23 mouse cellular contexts compared by ENCODE assay signal in genomic region chr9:42158652-42159051, GRCm38 (mm10). TPM values are rescaled to one million over a fixed set of nuclear protein-coding genes. Genes with fewer than 3 reads are reported as not detected.
DNase-seq lines count a peak whose midpoint lies in the region; ATAC-seq and TF ChIP-seq lines count a peak whose summit lies in the region.
"Had no signal": no experiment of that assay in that cellular context is flagged by ENCODE, and none has a peak within 500 bp of the region (broad histone marks: within the 10 kb centered on the region; RNA-seq: fewer than 3 reads in every experiment).

No protein-coding gene starts in this region.

- peak; percentile 40 for DNase-seq in lung, postnatal 0 days (ENCODE audit: low spot score)
- no peak for DNase-seq in lung, adult 18-20 months
- DNase-seq in naive thymus-derived CD4-positive, alpha-beta T cell, adult 2 months (ENCODE audit: low read depth), result peak; percentile 72
- DNase-seq in thymus, postnatal 36 days, result peak; percentile 7 to 10
- no peak for DNase-seq in yolk sac, embryonic 10.5 days (ENCODE audit: low spot score)
- no peak for DNase-seq in heart, embryonic 10.5 days (ENCODE audit: low spot score)
- no peak for DNase-seq in embryonic facial prominence, embryonic 10.5 days (ENCODE audit: low spot score)
- DNase-seq: adrenal gland, adult 2 months; cerebellum, adult 18-20 months; cerebellum, postnatal 36 days; forebrain, postnatal 0 days; heart, postnatal 36 days; kidney, adult 9 months; layer of hippocampus, postnatal 36 days; liver; lung, adult 2 months; midbrain, embryonic 14.5 days had no signal

- H3K4me3 ChIP-seq in lung, postnatal 0 days (ENCODE audit: low read depth, low read length), result no peak overlapping the region
- no peak overlapping the region for H3K4me3 ChIP-seq in heart, embryonic 10.5 days
- no peak overlapping the region for H3K4me3 ChIP-seq in embryonic facial prominence, embryonic 10.5 days
- H3K4me3 ChIP-seq: embryonic facial prominence, embryonic 12.5 days had no signal

- no peak for TF ChIP-seq CTCF in lung, postnatal 0 days (IDR thresholded peaks at IDR 0.05)

- H3K27me3 ChIP-seq in lung, postnatal 0 days (replicated peaks; ENCODE audit: insufficient read depth, low read length), result no peaks in the 10 kb centered on the region
- no peaks in the 10 kb centered on the region for H3K27me3 ChIP-seq in heart, embryonic 10.5 days (ENCODE audit: insufficient read depth, poor library complexity, severe bottlenecking)
- no peaks in the 10 kb centered on the region for H3K27me3 ChIP-seq in embryonic facial prominence, embryonic 10.5 days (replicated peaks; ENCODE audit: low read depth, poor library complexity, severe bottlenecking)
- H3K27me3 ChIP-seq: embryonic facial prominence, embryonic 12.5 days had no signal

- no peaks in the 10 kb centered on the region for H3K4me1 ChIP-seq in lung, postnatal 0 days (ENCODE audit: insufficient read depth, low read depth, low read length)
- peaks cover 2% of the 10 kb centered on the region; the same call in 1 of the 2 replicates for H3K4me1 ChIP-seq in heart, embryonic 10.5 days
- no peaks in the 10 kb centered on the region for H3K4me1 ChIP-seq in embryonic facial prominence, embryonic 10.5 days
- H3K4me1 ChIP-seq: embryonic facial prominence, embryonic 12.5 days had no signal

- H3K36me3 ChIP-seq in lung, postnatal 0 days (ENCODE audit: insufficient read depth, low read length), result no peaks in the 10 kb centered on the region
- H3K36me3 ChIP-seq in heart, embryonic 10.5 days, result no peaks in the 10 kb centered on the region
- H3K36me3 ChIP-seq in embryonic facial prominence, embryonic 10.5 days (replicated peaks), result no peaks in the 10 kb centered on the region
- H3K36me3 ChIP-seq: embryonic facial prominence, embryonic 12.5 days; G1E had no signal

- no peak overlapping the region for H3K4me2 ChIP-seq in lung, postnatal 0 days (replicated peaks; ENCODE audit: low read depth, low read length)
- H3K4me2 ChIP-seq: embryonic facial prominence, embryonic 12.5 days; heart, embryonic 11.5 days had no signal

- TF ChIP-seq EP300 in lung, postnatal 0 days (IDR thresholded peaks at IDR 0.05), result no peak

- H3K9me3 ChIP-seq in lung, postnatal 0 days (ENCODE audit: low read length), result no peaks in the 10 kb centered on the region
- no peaks in the 10 kb centered on the region for H3K9me3 ChIP-seq in heart, embryonic 10.5 days
- no peaks in the 10 kb centered on the region for H3K9me3 ChIP-seq in embryonic facial prominence, embryonic 10.5 days
- H3K9me3 ChIP-seq: embryonic facial prominence, embryonic 12.5 days; G1E had no signal

- no peak overlapping the region for H3K9ac ChIP-seq in lung, postnatal 0 days (replicated peaks; ENCODE audit: low read depth)
- H3K9ac ChIP-seq: embryonic facial prominence, embryonic 12.5 days; forebrain, postnatal 0 days had no signal

- 60% methylated on average over 5 of the region's 5 CpGs for WGBS in lung, postnatal 0 days
- WGBS in heart, embryonic 10.5 days, result 58% methylated on average over 5 of the region's 5 CpGs
- 78% methylated on average over 5 of the region's 5 CpGs for WGBS in embryonic facial prominence, embryonic 10.5 days

- no peak; the same call in 1 of the 2 replicates for ATAC-seq in lung, postnatal 0 days
- peak; percentile 73 for ATAC-seq in common myeloid progenitor, adult 5-6 weeks (replicated peaks; ENCODE audit: low read depth, poor library complexity, severe bottlenecking)
- ATAC-seq: forebrain, postnatal 0 days; hindbrain, embryonic 16.5 days had no signal

- H3K27ac ChIP-seq in lung, postnatal 0 days (ENCODE audit: low read length), result no peak overlapping the region
- H3K27ac ChIP-seq in heart, embryonic 10.5 days, result no peak overlapping the region
- H3K27ac ChIP-seq in embryonic facial prominence, embryonic 10.5 days (replicated peaks), result no peak overlapping the region
- H3K27ac ChIP-seq: embryonic facial prominence, embryonic 12.5 days; macrophage had no signal

RNA-seq across cellular contexts. Expression of gene Sorl1, which starts 34.6 kb away (rescaled TPM):
- polyA plus RNA-seq in lung, postnatal 0 days (2015; fragmentation: Nextera tagmentation; extraction: Ambion mirVana), result 16.4 and 18.4 TPM in 2 replicates
- 10.0 and 13.5 TPM in 2 replicates for total RNA-seq in common myeloid progenitor, adult 5-6 weeks (2017)
- polyA plus RNA-seq in heart, embryonic 10.5 days (2016; fragmentation: Nextera tagmentation; extraction: Ambion mirVana), result 6.8 and 12.6 TPM in 2 replicates
- 3.9 and 7.0 TPM in 2 replicates for polyA plus RNA-seq in embryonic facial prominence, embryonic 10.5 days (2016; fragmentation: Nextera tagmentation; extraction: Ambion mirVana)

Comparison
In these comparisons a context has a peak if more than half of its experiments do, and no peak if none do; other contexts are left out.
1. DNase-seq: peak in lung, postnatal 0 days (single experiment), naive thymus-derived CD4-positive, alpha-beta T cell, adult 2 months (single experiment) and thymus, postnatal 36 days (2 of 2); none in lung, adult 18-20 months (0 of 2), yolk sac, embryonic 10.5 days (single experiment), heart, embryonic 10.5 days (single experiment) and embryonic facial prominence, embryonic 10.5 days (single experiment).